Mouse (Mus musculus) hindbrain, embryonic 14.5 days (tissue): ENCODE results near the gene Rerg. TPM values are rescaled to one million over a fixed set of nuclear protein-coding genes. Genes with fewer than 3 reads are reported as not detected.

Source experiments
- ATAC-seq: fragments of 200-750 bp; cut with Nextera tagmentation; 2 replicates; pipeline ENCODE4 v1.8.0; 2017; ENCODE audit warnings: moderate number of reproducible peaks, mild to moderate bottlenecking, moderate TSS enrichment, moderate library complexity; ENCODE audit not compliant: low FRiP score
- DNase-seq: peaks from one replicate; pipeline ENCODE4 v3.0.0-alpha.2; 2015; ENCODE audit warnings: low spot score
- H3K27ac ChIP-seq: fragments of 300-500 bp; sonication (generic); 2 replicates; pipeline ENCODE4 v1.5.1; 2014; ENCODE audit warnings: mild to moderate bottlenecking, moderate library complexity
- H3K27me3 ChIP-seq: fragments of 300-500 bp; sonication (generic); 2 replicates; pipeline ENCODE4 v1.6.1; 2014; ENCODE audit warnings: mild to moderate bottlenecking, low read length, mixed read lengths; ENCODE audit not compliant: control insufficient read depth, insufficient read depth
- H3K36me3 ChIP-seq: fragments of 300-500 bp; sonication (generic); replicated peaks from 2 replicates; pipeline ENCODE4 v1.6.1; 2014; ENCODE audit not compliant: control insufficient read depth, insufficient read depth
- H3K4me1 ChIP-seq: fragments of 300-500 bp; sonication (generic); replicated peaks from 2 replicates; pipeline ENCODE4 v1.6.1; 2014; ENCODE audit warnings: antibody characterized with exemption, low read length, mixed read lengths; ENCODE audit not compliant: control insufficient read depth, insufficient read depth
- H3K4me2 ChIP-seq: fragments of 300-500 bp; sonication (generic); replicated peaks from 2 replicates; pipeline ENCODE4 v1.6.1; 2014; ENCODE audit warnings: mild to moderate bottlenecking, moderate library complexity
- H3K4me3 ChIP-seq: fragments of 300-500 bp; sonication (generic); replicated peaks from 2 replicates; pipeline ENCODE4 v1.5.1; 2014; ENCODE audit warnings: mild to moderate bottlenecking, low read length
- H3K9ac ChIP-seq: fragments of 300-500 bp; sonication (generic); 2 replicates; pipeline ENCODE4 v1.6.1; 2014
- H3K9me3 ChIP-seq: fragments of 300-500 bp; sonication (generic); 2 replicates; pipeline ENCODE4 v1.6.1; 2016; ENCODE audit warnings: low read length; ENCODE audit not compliant: control insufficient read depth
- WGBS: fragments of 180-500 bp; shearing (Covaris S2); extraction: QIAGEN DNeasy Blood & Tissue Kit; methylation state at CpG from one replicate; pipeline ENCODE4 v1.1.7; 2014; 5-methylcytosine and 5-hydroxymethylcytosine counted together
- polyA plus RNA-seq: library from polyadenylated mRNA; unstranded; fragments of >200 nt; fragmentation: Nextera tagmentation; extraction: Ambion mirVana; gene quantifications from 2 replicates; pipeline ENCODE4 v1.2.1, GENCODE M21; 2014

The Rerg gene
- polyA plus RNA-seq, 1 experiment from 2014 or later: 6.5 TPM

DNA sequence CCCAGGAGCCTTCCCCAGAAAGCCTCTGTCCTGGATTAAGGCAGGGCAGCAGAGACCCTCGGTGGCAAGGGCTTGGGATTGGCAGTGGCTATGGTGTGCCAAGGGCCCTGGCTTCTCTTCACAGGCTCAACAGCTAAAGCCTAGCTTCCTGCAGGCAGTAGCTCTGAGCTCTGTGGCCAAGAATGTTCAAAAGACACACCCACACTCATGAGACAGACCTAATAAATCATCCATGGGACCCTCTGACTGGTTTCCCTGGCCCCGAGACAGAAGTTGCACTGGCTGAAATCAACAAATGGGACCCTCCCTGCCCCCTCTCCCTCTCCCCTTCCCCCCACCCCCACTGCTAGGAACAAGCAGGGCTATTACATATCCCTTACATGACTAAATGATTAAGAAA lies 44.1 kb downstream of the Rerg start:
- H3K4me1 ChIP-seq: 0 out of 2 replicates have a peak, but pooled peaks cover 4% of the 10 kb centered on the region
- no peak for DNase-seq
- H3K9ac ChIP-seq: no peak overlapping the region
- no peak overlapping the region for H3K4me3 ChIP-seq
- H3K27me3 ChIP-seq: no peaks in the 10 kb centered on the region; the same call in 1 of the 2 replicates
- no peaks in the 10 kb centered on the region for H3K9me3 ChIP-seq
- no peak for ATAC-seq
- no peak overlapping the region for H3K27ac ChIP-seq
- H3K36me3 ChIP-seq: no peaks in the 10 kb centered on the region
- no peak overlapping the region for H3K4me2 ChIP-seq
- 64% methylated on average over 2 of the region's 2 CpGs for WGBS

DNA sequence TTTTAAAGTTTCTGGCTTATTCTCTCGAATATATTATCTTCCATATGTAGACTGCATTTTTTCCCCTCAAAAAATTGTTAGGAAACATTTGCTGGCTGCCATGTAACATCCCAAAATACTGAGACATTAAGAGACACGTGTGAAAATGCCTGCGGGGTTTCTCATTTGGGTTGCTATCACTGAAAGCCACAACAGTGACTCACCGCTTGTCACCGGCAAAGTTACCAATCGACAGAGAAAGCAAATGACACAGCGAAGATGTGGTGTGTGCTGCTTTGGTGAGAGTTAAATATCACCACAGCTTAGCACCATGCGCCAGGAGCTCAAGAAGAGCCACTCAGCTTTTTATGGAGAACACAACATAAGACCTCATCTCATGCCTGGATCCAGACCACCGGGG lies 44.9 kb downstream of the Rerg start:
- DNase-seq (no peak), ATAC-seq (no peak)
- no peak overlapping the region for H3K9ac ChIP-seq
- WGBS: 87% methylated on average over 9 of the region's 9 CpGs
- H3K27me3 ChIP-seq: no peaks in the 10 kb centered on the region; the same call in 1 of the 2 replicates
- no peaks in the 10 kb centered on the region for H3K9me3 ChIP-seq
- no peak overlapping the region for H3K4me2 ChIP-seq
- H3K4me3 ChIP-seq: no peak overlapping the region
- no peak overlapping the region for H3K27ac ChIP-seq
- no peaks in the 10 kb centered on the region for H3K36me3 ChIP-seq
- 0 out of 2 replicates have a peak, but pooled peaks cover 4% of the 10 kb centered on the region for H3K4me1 ChIP-seq

DNA sequence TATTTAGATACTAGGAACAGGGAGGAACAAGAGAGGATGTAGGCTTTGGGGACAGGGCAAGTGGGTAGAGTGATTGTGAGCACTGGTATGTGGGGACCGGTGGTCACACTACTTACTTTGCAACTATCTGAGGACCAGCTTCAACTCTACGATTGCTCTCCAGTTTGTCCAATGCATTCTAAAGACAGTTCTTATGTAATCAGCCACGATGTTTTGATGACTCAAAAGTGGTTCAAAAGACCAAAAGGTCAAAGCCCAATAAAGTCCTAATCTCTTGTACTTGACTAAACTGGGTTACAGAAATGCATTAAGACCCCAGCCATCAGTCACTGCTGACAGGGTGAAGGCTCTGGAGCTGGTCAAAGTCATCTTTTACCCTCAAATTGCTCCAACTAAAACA lies 45.3 kb downstream of the Rerg start:
- 85% methylated on average over 3 of the region's 3 CpGs for WGBS
- Histone ChIP-seq H3K9ac (no peak overlapping the region), H3K4me3 (no peak overlapping the region), H3K27me3 (no peaks in the 10 kb centered on the region; the same call in 1 of the 2 replicates), H3K4me1 (0 out of 2 replicates have a peak, but pooled peaks cover 4% of the 10 kb centered on the region), H3K27ac (no peak overlapping the region), H3K4me2 (no peak overlapping the region), H3K9me3 (no peaks in the 10 kb centered on the region), H3K36me3 (no peaks in the 10 kb centered on the region)
- DNase-seq: no peak
- ATAC-seq: no peak

DNA sequence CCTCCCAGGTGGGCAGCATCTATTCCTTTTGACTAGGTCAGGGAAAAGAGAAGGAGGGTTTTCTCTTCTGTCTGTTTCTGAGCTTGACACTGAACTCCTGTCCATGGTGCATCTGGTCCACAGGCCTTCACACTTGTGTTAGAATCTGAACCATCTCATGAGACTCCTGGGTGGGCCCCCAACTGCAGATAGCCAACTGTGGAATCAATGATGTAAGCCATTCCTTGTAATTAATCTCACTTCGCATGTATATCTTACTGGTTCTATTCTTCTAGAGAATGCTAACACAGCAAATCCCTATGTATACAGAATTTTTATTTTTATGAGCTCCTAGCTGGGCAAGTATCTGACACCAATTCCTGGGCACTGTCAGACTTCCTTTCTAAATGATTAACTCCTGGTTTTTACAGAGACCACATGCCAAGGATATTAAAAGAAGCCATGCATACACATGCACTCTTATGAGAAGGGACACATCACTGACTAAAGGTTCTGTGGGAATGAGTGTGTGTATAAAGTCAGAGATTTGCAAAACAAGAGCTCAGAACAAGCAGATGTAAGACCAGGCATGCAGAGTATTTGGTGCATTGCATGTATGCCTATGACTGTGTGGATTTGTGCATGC lies 53.3 kb downstream of the Rerg start:
- H3K9ac ChIP-seq: no peak overlapping the region
- no peak overlapping the region for H3K27ac ChIP-seq
- WGBS: 89% methylated on average over 1 of the region's 1 CpGs
- no peaks in the 10 kb centered on the region for H3K4me1 ChIP-seq
- H3K4me3 ChIP-seq: no peak overlapping the region
- ATAC-seq (no peak), DNase-seq (no peak)
- H3K4me2 ChIP-seq: no peak overlapping the region
- no peaks in the 10 kb centered on the region for H3K36me3 ChIP-seq
- H3K9me3 ChIP-seq: no peaks in the 10 kb centered on the region
- no peaks in the 10 kb centered on the region for H3K27me3 ChIP-seq

DNA sequence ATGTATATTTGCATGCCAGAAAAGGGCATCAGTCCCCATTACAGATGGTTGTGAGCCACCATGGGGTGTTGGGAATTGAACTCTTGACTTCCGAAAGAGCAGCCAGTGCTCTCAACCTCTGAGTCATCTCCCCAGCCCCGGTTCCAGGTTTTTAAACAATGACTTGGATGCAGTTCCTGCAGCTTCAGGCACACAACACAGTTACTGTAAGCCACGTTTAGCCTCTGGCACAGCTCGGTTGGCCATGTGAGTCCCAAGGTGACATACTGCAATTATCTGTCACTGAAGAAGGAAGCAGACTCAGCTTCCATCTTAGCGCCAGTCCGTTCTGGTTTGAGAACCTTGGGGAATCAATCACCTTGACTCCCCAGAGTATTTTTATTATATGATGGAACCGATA lies 55.4 kb downstream of the Rerg start:
- Histone ChIP-seq H3K27me3 (no peaks in the 10 kb centered on the region), H3K9me3 (no peaks in the 10 kb centered on the region), H3K36me3 (no peaks in the 10 kb centered on the region), H3K27ac (no peak overlapping the region), H3K4me1 (no peaks in the 10 kb centered on the region), H3K9ac (no peak overlapping the region), H3K4me3 (no peak overlapping the region), H3K4me2 (no peak overlapping the region)
- 77% methylated on average over 7 of the region's 7 CpGs for WGBS
- ATAC-seq: no peak
- DNase-seq: no peak

DNA sequence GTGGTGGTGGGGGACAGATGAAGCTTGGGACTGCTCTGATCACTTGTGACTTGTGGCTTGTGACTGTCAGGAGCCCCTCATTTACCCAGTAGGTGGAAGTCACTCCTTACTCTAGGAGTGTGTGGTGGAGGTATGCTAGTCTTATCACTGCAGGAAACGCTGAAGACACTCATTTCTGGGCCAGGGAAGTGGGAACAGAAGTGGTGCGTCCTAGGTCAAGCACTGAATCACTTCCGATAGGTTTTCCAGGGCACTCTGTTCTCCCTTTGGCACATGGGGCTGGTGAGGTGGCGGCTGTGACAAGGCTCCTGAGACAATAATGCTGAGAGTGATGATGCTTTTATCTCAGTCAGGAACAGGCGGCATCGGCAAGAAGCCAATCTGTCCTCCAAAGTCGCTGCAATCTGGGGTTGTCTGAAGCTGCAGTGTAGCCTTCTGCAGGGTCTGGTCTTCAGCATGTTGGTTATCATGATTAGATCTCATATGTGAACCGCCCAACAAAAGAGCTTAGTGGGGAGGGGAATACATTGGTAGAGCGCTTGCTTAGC lies 59.0 kb downstream of the Rerg start:
- ATAC-seq (no peak), DNase-seq (no peak)
- 86% methylated on average over 9 of the region's 9 CpGs for WGBS
- Histone ChIP-seq H3K36me3 (no peaks in the 10 kb centered on the region), H3K4me3 (no peak overlapping the region), H3K9me3 (no peaks in the 10 kb centered on the region), H3K4me1 (no peaks in the 10 kb centered on the region), H3K4me2 (no peak overlapping the region), H3K9ac (no peak overlapping the region), H3K27ac (no peak overlapping the region), H3K27me3 (no peaks in the 10 kb centered on the region)

DNA sequence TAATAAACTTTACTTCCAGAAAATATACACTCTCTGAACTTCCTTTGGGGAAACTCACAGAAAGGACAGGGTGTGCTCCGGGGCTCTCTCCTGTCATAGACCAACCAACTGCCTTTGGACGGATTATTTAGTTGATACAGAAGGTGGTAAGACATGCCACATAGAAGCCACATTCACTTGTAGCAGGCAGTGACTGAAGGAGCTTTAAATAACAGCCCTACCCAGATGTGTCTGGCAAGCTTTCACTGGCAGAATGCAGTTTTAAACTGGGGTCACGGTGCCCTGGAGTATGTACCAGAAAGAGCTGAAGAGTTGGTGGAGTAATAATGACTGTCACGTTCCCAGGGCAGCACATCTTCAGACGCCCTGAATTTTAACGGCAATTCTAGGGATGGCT lies 59.5 kb downstream of the Rerg start:
- Histone ChIP-seq H3K27me3 (no peaks in the 10 kb centered on the region), H3K4me2 (no peak overlapping the region), H3K27ac (no peak overlapping the region), H3K4me3 (no peak overlapping the region), H3K9me3 (no peaks in the 10 kb centered on the region), H3K4me1 (no peaks in the 10 kb centered on the region), H3K9ac (no peak overlapping the region), H3K36me3 (no peaks in the 10 kb centered on the region)
- ATAC-seq: no peak
- no peak for DNase-seq
- WGBS: 89% methylated on average over 6 of the region's 6 CpGs

DNA sequence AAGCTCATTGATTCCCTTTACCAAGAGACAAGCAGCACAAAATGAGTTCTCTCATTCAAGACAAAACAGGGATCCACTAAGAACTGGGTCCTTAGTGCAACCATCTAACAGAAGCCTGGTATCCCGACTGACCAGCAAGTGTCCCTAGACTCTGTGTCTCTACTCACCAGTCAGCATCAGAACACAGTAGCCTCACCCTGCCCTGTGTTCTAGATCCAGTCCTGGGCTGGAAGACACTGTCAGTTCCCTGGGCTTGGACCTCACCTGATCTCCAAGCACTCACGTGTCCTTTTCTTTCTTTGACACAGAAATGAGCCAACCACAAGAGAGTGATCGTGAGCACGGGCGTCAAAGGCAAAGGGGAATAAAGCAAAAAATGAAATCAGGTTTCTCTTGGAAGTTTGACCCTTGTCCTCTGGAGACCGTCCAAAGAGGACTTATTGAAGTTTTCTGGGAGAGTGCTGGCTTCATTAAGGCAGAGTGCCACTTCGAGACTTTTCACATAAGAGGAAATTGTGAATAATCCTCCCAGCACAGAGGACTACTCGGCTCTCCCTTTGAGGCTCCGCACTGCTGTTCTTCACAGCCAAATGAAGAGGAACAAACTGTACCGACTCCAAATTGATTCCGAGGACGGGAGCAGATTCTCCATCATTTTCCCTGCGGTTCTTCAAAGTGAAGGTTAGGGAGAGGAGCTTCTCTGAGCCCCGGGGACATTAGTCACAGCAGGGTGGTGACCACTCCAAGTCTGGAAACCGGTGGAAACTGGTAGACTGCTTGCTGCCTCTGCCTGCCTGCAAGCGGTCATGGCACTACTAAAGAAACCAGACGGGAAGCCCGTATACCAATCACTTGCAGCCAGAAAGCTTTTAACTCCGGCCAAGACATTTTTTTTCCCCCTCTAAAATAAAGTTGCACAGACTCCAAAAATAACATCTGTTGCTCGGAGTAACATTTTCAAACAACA lies 60.2 kb downstream of the Rerg start:
- Histone ChIP-seq H3K4me1 (no peaks in the 10 kb centered on the region), H3K4me2 (no peak overlapping the region), H3K27ac (no peak overlapping the region), H3K36me3 (no peaks in the 10 kb centered on the region), H3K9me3 (no peaks in the 10 kb centered on the region), H3K9ac (no peak overlapping the region), H3K27me3 (no peaks in the 10 kb centered on the region), H3K4me3 (no peak overlapping the region)
- ATAC-seq (no peak), DNase-seq (no peak)
- 83% methylated on average over 20 of the region's 20 CpGs for WGBS

DNA sequence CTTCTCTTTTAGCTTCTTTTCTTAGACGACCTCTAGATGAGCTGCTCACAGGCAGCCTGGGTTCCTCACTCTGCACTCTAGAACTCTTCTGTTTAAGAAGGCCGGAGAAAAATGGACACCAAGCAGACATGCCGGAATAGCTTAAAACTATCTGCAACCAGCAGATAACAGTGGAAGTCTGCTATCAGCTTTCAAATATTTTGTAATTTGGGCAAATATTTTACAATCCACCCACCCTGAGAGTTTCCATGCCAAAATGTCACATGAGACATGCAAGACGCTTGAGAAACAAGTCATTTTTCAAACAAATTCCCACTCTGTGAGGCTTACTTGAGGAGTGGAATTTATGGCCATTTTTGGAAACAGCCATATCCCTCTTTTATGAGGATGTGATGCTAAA lies 65.0 kb downstream of the Rerg start:
- H3K4me2 ChIP-seq: no peak overlapping the region
- H3K27me3 ChIP-seq: no peaks in the 10 kb centered on the region
- H3K27ac ChIP-seq: no peak overlapping the region
- no peaks in the 10 kb centered on the region for H3K36me3 ChIP-seq
- no peak overlapping the region for H3K4me3 ChIP-seq
- no peak overlapping the region for H3K9ac ChIP-seq
- no peak for ATAC-seq
- H3K4me1 ChIP-seq: no peaks in the 10 kb centered on the region
- whole genome bisulfite sequencing: 89% methylated on average over 4 of the region's 4 CpGs
- DNase-seq: no peak
- H3K9me3 ChIP-seq: no peaks in the 10 kb centered on the region
